Mouse (Mus musculus) limb, embryonic 10.5 days (tissue): ENCODE results near the gene Olfr578. TPM values are rescaled to one million over a fixed set of nuclear protein-coding genes. Genes with fewer than 3 reads are reported as not detected.

ENCODE experiments used
- polyA plus RNA-seq: library from polyadenylated mRNA; unstranded; fragments of >200 nt; fragmentation: Nextera tagmentation; extraction: Ambion mirVana; gene quantifications from 2 replicates; pipeline ENCODE4 v1.2.1, GENCODE M21; 2016

Olfr578 gene
- polyA plus RNA-seq, 1 experiment from 2014 or later = not detected

Other genes with a start within 250 kb of the Olfr578 start
- not detected in 2 replicates for gene Olfr560, start 230.0 kb downstream of the Olfr578 start, polyA plus RNA-seq
- not detected in 2 replicates for gene Olfr78, start 229.9 kb downstream of the Olfr578 start, polyA plus RNA-seq
- not detected in 2 replicates for gene Olfr561, start 218.1 kb downstream of the Olfr578 start, polyA plus RNA-seq
- gene Olfr564, start 185.8 kb downstream of the Olfr578 start, polyA plus RNA-seq = not detected in 2 replicates
- gene Olfr566, start 130.6 kb downstream of the Olfr578 start, polyA plus RNA-seq = not detected in 2 replicates
- gene Olfr568, start 112.2 kb downstream of the Olfr578 start, polyA plus RNA-seq = not detected in 2 replicates
- gene Olfr569, start 98.4 kb downstream of the Olfr578 start, polyA plus RNA-seq = not detected in 2 replicates
- not detected in 2 replicates for gene Olfr570, start 94.7 kb downstream of the Olfr578 start, polyA plus RNA-seq
- not detected in 2 replicates for gene Olfr571, start 71.8 kb downstream of the Olfr578 start, polyA plus RNA-seq
- not detected in 2 replicates for gene Olfr572, start 64.9 kb downstream of the Olfr578 start, polyA plus RNA-seq
- gene Olfr573-ps1, start 46.7 kb downstream of the Olfr578 start, polyA plus RNA-seq = not detected in 2 replicates
- gene Olfr574, start 40.9 kb downstream of the Olfr578 start, polyA plus RNA-seq = not detected in 2 replicates
- not detected in 2 replicates for gene Olfr575, start 30.5 kb downstream of the Olfr578 start, polyA plus RNA-seq
- gene Olfr576, start 26.7 kb downstream of the Olfr578 start, polyA plus RNA-seq = not detected in 2 replicates
- gene Olfr577, start 13.4 kb downstream of the Olfr578 start, polyA plus RNA-seq = not detected in 2 replicates
- not detected in 2 replicates for gene Olfr582, start 48.7 kb upstream of the Olfr578 start, polyA plus RNA-seq
- not detected in 2 replicates for gene Olfr583, start 62.0 kb upstream of the Olfr578 start, polyA plus RNA-seq
- not detected in 2 replicates for gene Olfr584, start 92.6 kb upstream of the Olfr578 start, polyA plus RNA-seq
- gene Olfr585, start 108.4 kb upstream of the Olfr578 start, polyA plus RNA-seq = not detected in 2 replicates
- not detected in 2 replicates for gene Olfr586, start 136.3 kb upstream of the Olfr578 start, polyA plus RNA-seq
- not detected in 2 replicates for gene Olfr588-ps1, start 151.6 kb upstream of the Olfr578 start, polyA plus RNA-seq
- gene Olfr589, start 167.0 kb upstream of the Olfr578 start, polyA plus RNA-seq = not detected in 2 replicates
- not detected in 2 replicates for gene Olfr591, start 189.0 kb upstream of the Olfr578 start, polyA plus RNA-seq
- not detected in 2 replicates for gene Olfr592, start 195.5 kb upstream of the Olfr578 start, polyA plus RNA-seq
- not detected in 2 replicates for gene Olfr593, start 222.5 kb upstream of the Olfr578 start, polyA plus RNA-seq
- not detected in 2 replicates for gene Olfr594, start 227.7 kb upstream of the Olfr578 start, polyA plus RNA-seq